Mouse (Mus musculus) forebrain, embryonic 14.5 days (tissue): ENCODE measurements around the gene Nfam1. TPM values are rescaled to one million over a fixed set of nuclear protein-coding genes. Genes with fewer than 3 reads are reported as not detected.

Source experiments
- ATAC-seq: fragments of 200-750 bp; cut with Nextera tagmentation; 2 replicates; pipeline ENCODE4 v1.8.0; 2017; ENCODE audit warnings: mild to moderate bottlenecking, moderate library complexity
- DNase-seq: peaks from one replicate; pipeline ENCODE4 v3.0.0-alpha.2; 2015; ENCODE audit warnings: low spot score
- H3K27ac ChIP-seq: fragments of 300-500 bp; sonication (generic); 2 replicates; pipeline ENCODE4 v1.5.1; 2014; ENCODE audit warnings: low read depth, mild to moderate bottlenecking, control low read depth, low read length, moderate library complexity
- H3K27me3 ChIP-seq: fragments of 300-500 bp; sonication (generic); replicated peaks from 2 replicates; pipeline ENCODE4 v1.6.1; 2014; ENCODE audit warnings: low read length, control low read depth, mixed read lengths; ENCODE audit not compliant: control insufficient read depth, insufficient read depth
- H3K36me3 ChIP-seq: fragments of 300-500 bp; sonication (generic); 2 replicates; pipeline ENCODE4 v1.6.1; 2014; ENCODE audit warnings: low read length, control low read depth; ENCODE audit not compliant: control insufficient read depth, insufficient read depth
- H3K4me1 ChIP-seq: fragments of 300-500 bp; sonication (generic); 2 replicates; pipeline ENCODE4 v1.6.1; 2014; ENCODE audit warnings: antibody characterized with exemption, low read length, control low read depth; ENCODE audit not compliant: control insufficient read depth, insufficient read depth
- H3K4me2 ChIP-seq: fragments of 300-500 bp; sonication (generic); 2 replicates; pipeline ENCODE4 v1.6.1; 2014; ENCODE audit warnings: mild to moderate bottlenecking, control low read depth, low read length
- H3K4me3 ChIP-seq: fragments of 300-500 bp; sonication (generic); 2 replicates; pipeline ENCODE4 v1.5.1; 2014; ENCODE audit warnings: low read depth, low read length, control low read depth
- H3K9ac ChIP-seq: fragments of 300-500 bp; sonication (generic); 2 replicates; pipeline ENCODE4 v1.6.1; 2014; ENCODE audit warnings: mild to moderate bottlenecking, low read length, control low read depth, moderate library complexity
- H3K9me3 ChIP-seq: fragments of 300-500 bp; sonication (generic); replicated peaks from 2 replicates; pipeline ENCODE4 v1.6.1; 2016; ENCODE audit warnings: low read length, control low read depth, mixed read lengths; ENCODE audit not compliant: control insufficient read depth
- WGBS: fragments of 180-500 bp; shearing (Covaris S2); extraction: QIAGEN DNeasy Blood & Tissue Kit; methylation state at CpG from one replicate; pipeline ENCODE4 v1.1.7; 2014; 5-methylcytosine and 5-hydroxymethylcytosine counted together
- polyA plus RNA-seq: library from polyadenylated mRNA; unstranded; fragments of >200 nt; fragmentation: Nextera tagmentation; extraction: Ambion mirVana; gene quantifications from 2 replicates; pipeline ENCODE4 v1.2.1, GENCODE M21; 2014

Gene Nfam1
- polyA plus RNA-seq, 1 experiment from 2014 or later: 1.2 TPM

DNA sequence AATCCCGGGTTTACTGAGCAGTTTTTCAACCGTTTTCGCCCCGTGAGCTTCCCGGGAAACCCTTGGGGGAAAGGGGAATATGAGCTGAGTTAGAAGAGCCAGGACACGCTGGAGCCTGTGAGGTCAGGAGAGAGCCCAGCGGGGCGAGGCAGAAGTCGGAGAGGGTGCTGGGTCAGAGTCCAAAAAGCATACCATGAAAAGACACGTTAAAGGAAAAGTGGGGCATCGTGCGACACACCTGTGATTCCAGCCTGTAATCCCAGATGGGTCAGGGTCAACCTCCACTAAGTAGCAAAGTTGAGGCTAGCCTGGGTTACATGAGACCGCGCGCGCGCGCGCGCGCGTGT is 10.2 kb upstream of the Nfam1 start:
- H3K27ac ChIP-seq: peak overlapping the region; percentile 79; the same call in 1 of the 2 replicates
- H3K4me2 ChIP-seq: peak overlapping the region; percentile 48
- H3K9ac ChIP-seq: peak overlapping the region; percentile 52; the same call in 1 of the 2 replicates
- no peak for ATAC-seq
- H3K4me1 ChIP-seq: peaks cover 11% of the 10 kb centered on the region
- 0 out of 2 replicates have a peak overlapping the region, but pooled peaks have one; percentile 23 for H3K4me3 ChIP-seq
- no peaks in the 10 kb centered on the region; the same call in 1 of the 2 replicates for H3K9me3 ChIP-seq
- no peaks in the 10 kb centered on the region for H3K36me3 ChIP-seq
- no peak for DNase-seq
- H3K27me3 ChIP-seq: no peaks in the 10 kb centered on the region
- 64% methylated on average over 22 of the region's 22 CpGs for WGBS

DNA sequence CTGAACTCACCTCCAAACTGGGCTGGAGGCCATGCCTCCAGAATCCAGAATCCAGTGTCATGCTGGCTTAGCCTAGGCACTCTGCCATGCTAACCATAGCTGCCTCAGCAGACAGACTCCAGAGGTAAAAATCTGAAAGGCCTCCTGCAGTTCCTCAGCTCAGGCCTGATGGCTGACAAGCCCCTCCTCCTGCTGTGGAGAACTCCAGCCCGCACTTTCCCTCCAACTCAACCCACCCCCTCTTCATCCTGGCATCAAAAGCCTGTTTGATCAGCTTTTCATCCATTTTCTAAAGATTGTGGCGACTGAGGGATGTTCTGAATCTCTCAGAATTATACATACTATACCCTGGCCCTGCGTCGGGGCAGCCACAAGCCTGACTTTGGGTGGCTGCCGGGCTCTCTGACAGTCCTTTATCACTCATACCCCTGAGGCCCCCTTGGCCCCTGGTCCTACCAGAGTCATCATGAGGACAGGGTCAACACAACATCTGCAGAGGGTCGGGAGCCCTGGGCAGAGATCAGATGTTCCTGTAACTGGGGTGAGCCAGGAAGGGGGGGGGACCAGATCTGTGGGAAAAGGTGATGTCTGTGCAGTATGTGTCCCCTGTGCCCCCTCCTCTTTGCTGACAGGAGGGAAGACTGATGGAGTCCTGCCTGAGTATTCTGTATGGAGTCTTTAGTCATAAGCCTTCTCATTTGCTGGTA is 9.7 kb upstream of the Nfam1 start:
- peak overlapping the region; percentile 23; the same call in 1 of the 2 replicates for H3K4me3 ChIP-seq
- 2% methylated on average over 6 of the region's 6 CpGs for WGBS

DNA sequence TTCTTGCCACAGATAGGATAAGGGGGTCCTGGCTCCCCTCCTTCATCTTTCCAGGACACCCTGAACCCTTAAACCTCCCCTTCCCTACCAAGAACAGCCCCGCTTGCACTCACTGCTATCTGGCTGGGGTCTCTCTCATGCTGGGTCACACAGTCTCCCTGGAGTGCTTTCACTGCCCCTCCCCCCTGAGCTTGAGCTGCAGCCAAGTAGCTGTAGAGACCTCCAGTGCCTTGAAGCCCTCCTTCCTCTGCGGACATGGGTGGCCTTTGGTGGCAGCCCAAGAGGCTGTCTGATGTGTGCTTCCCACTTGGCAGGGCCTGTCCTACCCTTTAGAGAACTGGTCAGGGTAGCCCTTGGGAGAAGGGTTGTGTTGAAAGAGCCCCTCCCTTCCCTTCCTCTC is 7.0 kb upstream of the Nfam1 start:
- ATAC-seq: no peak
- H3K9ac ChIP-seq: 0 out of 2 replicates have a peak overlapping the region, but pooled peaks have one; percentile 5
- H3K9me3 ChIP-seq: no peaks in the 10 kb centered on the region
- H3K36me3 ChIP-seq: no peaks in the 10 kb centered on the region
- no peak overlapping the region for H3K4me3 ChIP-seq
- WGBS: 37% methylated on average over 2 of the region's 2 CpGs
- peak overlapping the region; percentile 14; the same call in 1 of the 2 replicates for H3K27ac ChIP-seq
- H3K4me2 ChIP-seq: no peak overlapping the region
- peaks cover 28% of the 10 kb centered on the region for H3K4me1 ChIP-seq
- no peaks in the 10 kb centered on the region for H3K27me3 ChIP-seq
- DNase-seq: no peak

More for the DNA sequence above, 9.7 kb upstream of the Nfam1 start:
- no peaks in the 10 kb centered on the region; the same call in 1 of the 2 replicates for H3K9me3 ChIP-seq
- H3K27ac ChIP-seq: peak overlapping the region; percentile 79
- peaks cover 15% of the 10 kb centered on the region for H3K4me1 ChIP-seq
- peak overlapping the region; percentile 48 for H3K4me2 ChIP-seq
- ATAC-seq: peak; percentile 76
- no peaks in the 10 kb centered on the region for H3K27me3 ChIP-seq
- no peaks in the 10 kb centered on the region for H3K36me3 ChIP-seq
- H3K9ac ChIP-seq: peak overlapping the region; percentile 52; the same call in 1 of the 2 replicates
- DNase-seq: peak; percentile 83

DNA sequence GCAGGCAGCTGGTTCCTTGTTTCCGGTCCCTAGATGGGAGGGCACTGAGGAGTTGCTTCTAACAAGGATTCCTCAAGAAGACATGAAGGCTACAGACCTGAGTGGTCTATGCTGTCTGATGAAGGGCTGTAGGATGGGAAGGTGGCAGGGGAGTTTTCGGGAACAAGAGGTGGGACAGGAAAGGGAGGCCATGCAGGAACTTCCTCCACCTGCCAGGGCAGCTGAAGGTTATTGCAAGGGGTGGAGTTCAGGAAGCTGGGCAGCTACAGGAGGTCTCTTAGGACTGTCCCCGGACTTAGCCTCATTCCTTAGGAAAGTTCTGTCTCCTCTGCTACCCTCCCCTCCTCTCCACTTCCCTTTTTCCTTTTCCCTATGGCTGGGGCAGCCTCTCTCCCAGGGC is 5.7 kb upstream of the Nfam1 start:
- ATAC-seq (no peak), DNase-seq (no peak)
- peaks cover 41% of the 10 kb centered on the region for H3K4me1 ChIP-seq
- no peak overlapping the region for H3K4me3 ChIP-seq
- no peaks in the 10 kb centered on the region for H3K36me3 ChIP-seq
- WGBS: 60% methylated on average over 3 of the region's 3 CpGs
- H3K27me3 ChIP-seq: no peaks in the 10 kb centered on the region
- no peak overlapping the region for H3K27ac ChIP-seq
- no peak overlapping the region for H3K4me2 ChIP-seq
- H3K9me3 ChIP-seq: no peaks in the 10 kb centered on the region
- H3K9ac ChIP-seq: no peak overlapping the region

DNA sequence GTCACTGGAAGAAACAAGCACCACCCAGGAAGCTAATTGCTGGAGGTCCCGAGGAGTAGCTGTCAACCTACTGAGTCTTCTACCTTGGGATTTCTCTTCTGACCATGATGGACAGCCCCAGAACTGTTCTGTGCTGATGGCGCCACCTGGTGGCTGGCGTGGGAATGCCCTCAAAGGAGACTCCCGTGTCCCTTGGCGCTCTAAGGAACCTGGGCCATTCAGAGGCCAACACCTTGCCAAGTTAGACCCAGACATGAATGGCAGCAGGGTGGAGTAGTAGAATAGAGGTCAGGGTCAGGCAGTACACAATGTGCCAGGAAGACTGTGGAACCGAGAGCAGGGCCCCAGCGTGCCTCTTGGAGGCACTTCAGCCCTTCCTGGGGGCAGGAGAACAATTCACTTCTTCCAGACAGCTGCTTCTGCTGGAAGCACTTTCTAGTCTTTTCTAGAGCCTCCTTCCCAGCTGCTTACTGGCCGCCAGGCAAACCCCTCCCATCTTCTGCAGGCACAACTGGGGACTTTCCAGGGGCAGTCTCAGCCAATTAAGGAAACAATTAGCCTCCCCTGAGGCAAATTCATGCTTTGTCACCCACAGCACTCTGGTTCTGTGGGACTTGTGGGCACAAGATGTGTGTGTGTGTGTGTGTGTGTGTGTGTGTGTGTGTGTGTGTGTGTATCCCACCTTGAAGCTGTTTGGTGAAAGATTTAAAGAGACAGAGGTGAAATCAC is 4.8 kb upstream of the Nfam1 start:
- Histone ChIP-seq H3K9ac (no peak overlapping the region), H3K9me3 (no peaks in the 10 kb centered on the region), H3K4me3 (no peak overlapping the region), H3K4me1 (peaks cover 47% of the 10 kb centered on the region), H3K27me3 (no peaks in the 10 kb centered on the region), H3K4me2 (no peak overlapping the region), H3K27ac (peak overlapping the region; percentile 27; the same call in 1 of the 2 replicates), H3K36me3 (no peaks in the 10 kb centered on the region)
- WGBS: under 1% methylated on average over 8 of the region's 8 CpGs
- ATAC-seq (peak; percentile 47), DNase-seq (peak; percentile 88)

DNA sequence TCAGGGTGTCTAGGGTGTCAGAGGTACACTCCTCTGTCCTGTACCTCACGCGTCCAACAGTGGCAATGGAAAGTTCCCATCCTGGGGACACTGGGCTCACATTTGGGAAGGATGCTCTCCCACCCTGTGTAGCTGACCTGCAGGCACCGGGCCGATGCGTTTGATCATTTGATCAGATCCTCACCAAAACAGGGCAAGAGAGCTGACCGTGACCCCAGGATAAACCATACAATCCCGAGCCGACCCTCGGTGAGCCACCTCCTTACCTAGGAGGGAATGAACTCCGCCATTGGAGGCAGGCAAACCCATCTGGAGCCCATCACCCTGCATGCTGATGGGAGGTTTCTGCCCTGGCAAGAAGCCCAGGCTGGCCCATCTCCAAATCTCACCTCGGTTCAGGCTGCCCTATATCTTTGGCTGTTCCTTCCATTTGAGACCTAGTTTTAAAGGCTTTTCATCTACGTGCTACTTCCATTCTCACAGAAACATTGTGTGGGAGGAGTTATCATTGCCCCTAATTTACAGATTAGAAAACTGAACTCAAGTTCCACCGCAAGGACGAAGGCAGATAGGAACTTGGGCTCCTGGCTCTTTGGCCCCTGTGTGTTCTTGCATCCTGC is 3.9 kb upstream of the Nfam1 start:
- Histone ChIP-seq H3K9me3 (no peaks in the 10 kb centered on the region), H3K4me3 (no peak overlapping the region), H3K4me2 (peak overlapping the region; percentile 0; the same call in 1 of the 2 replicates), H3K27me3 (no peaks in the 10 kb centered on the region), H3K36me3 (no peaks in the 10 kb centered on the region), H3K9ac (no peak overlapping the region), H3K4me1 (peaks cover 51% of the 10 kb centered on the region), H3K27ac (0 out of 2 replicates have a peak overlapping the region, but pooled peaks have one; percentile 14)
- peak; percentile 41; the same call in 1 of the 2 replicates for ATAC-seq
- 54% methylated on average over 14 of the region's 14 CpGs for WGBS
- peak; percentile 86 for DNase-seq

DNA sequence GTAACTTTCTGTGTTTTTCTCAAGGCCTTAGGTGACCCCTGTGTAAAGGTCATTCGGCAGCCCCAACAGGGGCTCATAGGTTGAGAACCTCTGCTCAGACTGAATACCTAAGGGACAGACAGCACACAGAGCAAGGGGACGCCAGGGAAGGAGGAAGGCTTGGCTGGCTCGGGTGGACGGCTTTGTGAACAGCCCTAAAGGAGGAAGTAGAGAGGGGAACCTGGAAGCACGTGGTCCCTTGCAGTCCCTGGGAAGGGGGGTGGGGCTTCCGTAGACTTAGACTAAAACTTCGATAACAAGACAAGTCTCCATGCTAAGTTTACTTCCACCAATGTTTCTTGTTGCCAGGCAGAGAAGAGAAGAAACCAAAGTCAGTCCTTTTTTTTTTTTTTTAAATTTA is 3.0 kb upstream of the Nfam1 start:
- DNase-seq (no peak), ATAC-seq (no peak)
- peaks cover 51% of the 10 kb centered on the region for H3K4me1 ChIP-seq
- no peak overlapping the region for H3K9ac ChIP-seq
- no peak overlapping the region for H3K27ac ChIP-seq
- 63% methylated on average over 7 of the region's 7 CpGs for WGBS
- no peaks in the 10 kb centered on the region for H3K36me3 ChIP-seq
- no peak overlapping the region for H3K4me2 ChIP-seq
- H3K9me3 ChIP-seq: no peaks in the 10 kb centered on the region
- no peak overlapping the region for H3K4me3 ChIP-seq
- no peaks in the 10 kb centered on the region for H3K27me3 ChIP-seq

DNA sequence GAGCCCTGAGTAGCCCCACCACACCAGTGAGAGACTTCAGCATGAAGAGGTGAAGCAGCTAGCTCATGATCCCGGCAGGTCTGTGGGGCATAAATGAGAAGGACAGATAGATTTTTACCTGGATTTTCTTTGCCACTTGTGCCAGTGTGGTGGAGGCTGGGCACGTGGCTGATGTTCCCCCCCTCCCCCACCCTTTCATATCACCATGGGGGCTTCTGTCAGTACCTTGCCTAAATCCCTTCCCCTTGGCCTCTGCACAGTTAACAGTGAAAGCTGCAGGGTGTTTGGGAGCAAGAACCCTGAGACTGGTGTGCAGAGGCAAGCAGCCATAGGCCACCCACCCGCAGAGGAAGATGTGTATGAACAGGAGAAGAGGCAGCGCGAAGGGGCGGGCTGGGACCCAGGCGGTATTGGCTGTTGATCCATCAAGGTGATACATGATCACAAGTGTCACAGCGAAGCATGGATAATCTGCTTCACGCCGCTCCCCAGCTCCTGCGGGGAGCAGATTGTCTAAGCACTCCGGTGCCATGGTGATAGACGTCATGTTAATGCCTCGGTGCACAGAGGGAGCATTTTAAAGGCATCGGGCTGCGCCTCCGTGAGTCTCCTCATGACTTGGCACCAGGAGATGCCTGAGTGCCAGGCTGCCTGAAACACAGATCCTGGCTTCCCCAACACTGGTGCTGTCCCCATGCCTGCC is 1.3 kb upstream of the Nfam1 start:
- H3K9me3 ChIP-seq: no peaks in the 10 kb centered on the region
- H3K27me3 ChIP-seq: no peaks in the 10 kb centered on the region
- H3K36me3 ChIP-seq: no peaks in the 10 kb centered on the region
- peaks cover 55% of the 10 kb centered on the region for H3K4me1 ChIP-seq
- ATAC-seq: peak; percentile 70
- H3K4me3 ChIP-seq: 0 out of 2 replicates have a peak overlapping the region, but pooled peaks have one; percentile 2
- WGBS: 3% methylated on average over 17 of the region's 17 CpGs
- DNase-seq: peak; percentile 94
- H3K27ac ChIP-seq: peak overlapping the region; percentile 60
- peak overlapping the region; percentile 35 for H3K9ac ChIP-seq
- H3K4me2 ChIP-seq: peak overlapping the region; percentile 47
